Mouse (Mus musculus) lung, postnatal 0 days (tissue): ENCODE results near the gene Etv6. TPM values are rescaled to one million over a fixed set of nuclear protein-coding genes. Genes with fewer than 3 reads are reported as not detected.
A peak's percentile ranks its signal among the peaks of the same experiment; 100 is the strongest.
"Not testable (repeated sequence)": the region's sequence is repeated elsewhere in the genome, so short reads cannot be mapped to it uniquely, and the experiment has no call there.

Experiments
- ATAC-seq: fragments of 200-750 bp; cut with Nextera tagmentation; 2 replicates; pipeline ENCODE4 v1.8.0; 2017; ENCODE audit warnings: moderate library complexity
- DNase-seq: peaks from one replicate; pipeline ENCODE4 v3.0.0-alpha.2; 2016; ENCODE audit warnings: low spot score
- H3K27ac ChIP-seq: fragments of 300-500 bp; sonication (generic); 2 replicates; pipeline ENCODE4 v1.5.1; 2014; ENCODE audit warnings: antibody characterized with exemption, mild to moderate bottlenecking, low read length, mixed read lengths
- H3K27me3 ChIP-seq: fragments of 300-500 bp; sonication (generic); replicated peaks from 2 replicates; pipeline ENCODE4 v1.6.1; 2014; ENCODE audit warnings: low read length, mixed read lengths; ENCODE audit not compliant: insufficient read depth
- H3K36me3 ChIP-seq: fragments of 300-500 bp; sonication (generic); 2 replicates; pipeline ENCODE4 v1.6.1; 2014; ENCODE audit warnings: low read length, mixed read lengths; ENCODE audit not compliant: insufficient read depth
- H3K4me1 ChIP-seq: fragments of 300-500 bp; sonication (generic); 2 replicates; pipeline ENCODE4 v1.6.1; 2014; ENCODE audit warnings: antibody characterized with exemption, low read depth, low read length, mixed read lengths; ENCODE audit not compliant: insufficient read depth
- H3K4me2 ChIP-seq: fragments of 300-500 bp; sonication (generic); replicated peaks from 2 replicates; pipeline ENCODE4 v1.6.1; 2014; ENCODE audit warnings: low read depth, mild to moderate bottlenecking, low read length, moderate library complexity, mixed read lengths
- H3K4me3 ChIP-seq: fragments of 300-500 bp; sonication (generic); 2 replicates; pipeline ENCODE4 v1.5.1; 2014; ENCODE audit warnings: low read depth, low read length
- H3K9ac ChIP-seq: fragments of 300-500 bp; sonication (generic); replicated peaks from 2 replicates; pipeline ENCODE4 v1.6.1; 2014; ENCODE audit warnings: low read depth, mild to moderate bottlenecking
- H3K9me3 ChIP-seq: fragments of 300-500 bp; sonication (generic); 2 replicates; pipeline ENCODE4 v1.6.1; 2016; ENCODE audit warnings: low read length, mixed read lengths
- CTCF ChIP-seq: IDR thresholded peaks from 2 replicates; pipeline ENCODE4 v1.5.1; 2016; ENCODE audit warnings: antibody characterized with exemption, mild to moderate bottlenecking
- EP300 ChIP-seq: IDR thresholded peaks from 2 replicates; pipeline ENCODE4 v1.6.1; 2016; ENCODE audit warnings: antibody characterized with exemption, mild to moderate bottlenecking, control low read depth
- WGBS: fragments of 180-500 bp; shearing (Covaris S2); extraction: QIAGEN DNeasy Blood & Tissue Kit; methylation state at CpG from one replicate; pipeline ENCODE4 v1.1.7; 2014; 5-methylcytosine and 5-hydroxymethylcytosine counted together
- polyA plus RNA-seq: library from polyadenylated mRNA; unstranded; fragments of >200 nt; fragmentation: Nextera tagmentation; extraction: Ambion mirVana; gene quantifications from 2 replicates; pipeline ENCODE4 v1.2.1, GENCODE M21; 2015

Gene Etv6
- polyA plus RNA-seq: 5.5 and 6.2 TPM in 2 replicates

DNA sequence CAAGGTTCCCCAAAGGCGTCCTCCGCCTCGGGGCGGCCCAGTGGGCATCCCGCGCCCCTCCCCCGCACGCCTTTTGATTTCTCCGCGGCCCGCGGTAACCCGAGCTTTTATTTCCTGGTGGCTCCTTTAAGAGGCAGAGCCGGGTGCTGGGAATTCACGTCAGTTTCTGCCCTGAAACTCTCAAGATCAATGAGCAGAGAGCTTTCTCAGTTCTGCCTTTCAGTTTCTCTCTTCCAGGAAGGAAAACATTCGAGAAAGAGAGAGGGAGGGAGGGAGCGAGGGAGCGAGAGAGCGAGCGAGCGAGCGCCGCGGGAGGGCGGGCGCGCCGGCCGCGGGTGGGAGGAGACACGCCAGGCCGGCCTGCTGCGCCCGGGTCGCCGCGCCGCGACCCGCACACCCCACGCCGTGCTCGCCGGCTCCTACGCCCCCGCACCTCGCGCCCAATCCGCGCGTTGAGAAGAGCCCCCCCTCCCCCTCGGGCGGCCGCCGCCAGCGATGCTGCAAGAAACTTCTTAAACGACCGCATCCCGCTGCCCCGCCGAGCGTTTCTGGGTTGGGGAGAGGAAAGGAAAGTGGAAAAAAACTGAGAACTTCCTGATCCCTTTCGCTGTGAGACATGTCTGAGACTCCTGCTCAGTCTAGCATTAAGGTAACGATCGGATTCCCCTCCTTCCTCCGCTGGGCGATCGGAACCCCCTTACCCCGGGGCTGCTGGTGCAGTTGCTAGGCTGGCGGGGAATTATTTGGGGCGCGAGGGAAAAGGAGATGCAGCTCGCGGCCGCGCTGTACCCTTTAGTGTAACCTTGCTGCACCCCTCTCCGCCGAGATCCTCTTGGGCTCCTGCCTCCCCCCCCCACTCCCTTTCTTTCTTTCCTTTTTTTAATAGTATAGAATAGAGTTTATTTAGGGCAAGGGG, at the start of gene Etv6:
Etv6 (plus strand) TSS at position 211 of the 916 bp plus-strand sequence.
- DNase-seq (peak; percentile 97), ATAC-seq (peak; percentile 78)
- Histone ChIP-seq H3K4me3 (peak within 1 kb of the TSS; percentile 87), H3K36me3 (no peaks in the 10 kb centered on the region), H3K27me3 (no peaks in the 10 kb centered on the region), H3K4me1 (peaks cover 27% of the 10 kb centered on the region; the same call in 1 of the 2 replicates), H3K4me2 (peak within 1 kb of the TSS; percentile 82), H3K27ac (peak within 1 kb of the TSS; percentile 100), H3K9me3 (no peaks in the 10 kb centered on the region), H3K9ac (peak within 1 kb of the TSS; percentile 96)
- WGBS: under 1% methylated on average over 62 of the region's 78 CpGs
- TF ChIP-seq CTCF (no peak), EP300 (peak; percentile 47; the same call in 1 of the 2 replicates)

DNA sequence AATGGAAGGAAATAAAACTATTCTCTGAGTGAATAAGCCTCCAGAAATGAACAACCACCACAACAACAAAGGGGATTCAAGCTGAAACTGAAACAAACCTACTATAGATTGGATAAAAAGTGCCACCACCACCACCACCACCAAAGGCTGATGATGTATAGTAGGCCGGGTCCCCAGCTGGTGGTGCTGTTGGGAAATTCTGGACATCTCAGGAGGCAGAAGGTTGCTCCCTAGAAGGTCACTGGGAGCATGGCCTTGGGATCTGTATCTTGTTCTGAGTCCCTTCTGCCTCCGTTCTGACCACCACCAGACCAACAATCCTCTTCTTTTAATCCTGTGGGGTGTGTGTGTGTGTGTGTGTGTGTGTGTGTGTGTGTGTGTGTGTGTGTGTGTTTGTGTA, 49.3 kb upstream of the Etv6 start:
- 58% methylated on average over 2 of the region's 2 CpGs for WGBS
- H3K4me3 ChIP-seq: no peak overlapping the region
- no peak overlapping the region for H3K4me2 ChIP-seq
- H3K4me1 ChIP-seq: no peaks in the 10 kb centered on the region
- H3K9ac ChIP-seq: no peak overlapping the region
- TF ChIP-seq CTCF (peak; percentile 52), EP300 (no peak)
- H3K27me3 ChIP-seq: no peaks in the 10 kb centered on the region
- H3K27ac ChIP-seq: no peak overlapping the region
- ATAC-seq: no peak
- DNase-seq: peak; percentile 9
- H3K9me3 ChIP-seq: no peaks in the 10 kb centered on the region
- no peaks in the 10 kb centered on the region for H3K36me3 ChIP-seq

DNA sequence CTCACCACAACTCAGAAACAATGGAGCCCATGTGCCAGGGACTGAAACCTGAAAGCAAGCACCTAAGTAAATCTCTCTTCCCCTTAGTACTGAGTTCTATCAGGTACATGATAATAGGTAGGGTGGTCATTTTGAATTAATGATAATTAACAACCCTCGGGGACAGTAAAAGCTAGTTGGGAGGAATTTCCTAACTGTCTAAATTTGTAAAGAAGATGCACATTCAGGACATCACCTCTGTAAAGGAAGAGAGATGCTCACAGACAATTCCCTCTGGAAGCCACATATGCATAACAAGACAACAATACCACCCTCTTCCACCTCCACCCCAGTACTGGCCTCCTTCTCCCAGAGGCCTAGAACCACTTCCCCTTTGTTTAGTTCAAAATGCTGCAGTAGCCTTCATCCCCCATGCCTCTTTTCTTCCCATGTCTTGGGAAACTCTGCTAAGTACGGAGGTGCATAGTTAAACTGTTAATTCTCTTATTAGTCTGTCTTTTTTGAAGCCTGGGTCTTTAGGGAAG, 48.4 kb upstream of the Etv6 start:
- TF ChIP-seq EP300: no peak
- TF ChIP-seq CTCF: no peak
- Histone ChIP-seq H3K36me3 (no peaks in the 10 kb centered on the region), H3K4me1 (no peaks in the 10 kb centered on the region), H3K4me2 (no peak overlapping the region), H3K27ac (no peak overlapping the region), H3K27me3 (no peaks in the 10 kb centered on the region), H3K9ac (no peak overlapping the region), H3K9me3 (no peaks in the 10 kb centered on the region), H3K4me3 (no peak overlapping the region)
- 77% methylated on average over 2 of the region's 2 CpGs for WGBS
- no peak for ATAC-seq
- DNase-seq: no peak

DNA sequence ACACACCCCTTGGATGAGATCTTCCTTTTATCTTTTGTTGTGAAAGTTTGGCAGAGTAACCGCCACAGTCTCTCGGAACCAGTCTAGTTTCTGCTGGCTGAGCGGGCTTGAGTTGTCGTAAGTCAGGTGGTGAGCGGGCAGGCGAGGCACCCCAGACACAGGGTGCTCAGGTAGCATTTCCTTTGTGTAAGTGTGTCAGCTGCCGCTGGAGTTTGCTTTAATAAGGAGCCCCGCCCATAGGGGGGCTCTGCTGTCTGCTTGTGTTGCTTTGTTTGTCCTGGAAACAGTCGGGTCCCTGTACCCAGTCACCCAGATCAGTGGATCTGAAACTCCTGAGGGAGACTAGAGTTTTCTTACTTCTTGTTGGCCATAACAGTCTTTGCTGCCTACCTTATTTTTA, 47.5 kb upstream of the Etv6 start:
- Histone ChIP-seq H3K9ac (no peak overlapping the region), H3K36me3 (no peaks in the 10 kb centered on the region), H3K27me3 (no peaks in the 10 kb centered on the region), H3K4me3 (no peak overlapping the region), H3K9me3 (no peaks in the 10 kb centered on the region), H3K27ac (no peak overlapping the region), H3K4me2 (no peak overlapping the region), H3K4me1 (no peaks in the 10 kb centered on the region)
- DNase-seq: no peak
- WGBS: 44% methylated on average over 9 of the region's 9 CpGs
- no peak for TF ChIP-seq CTCF
- no peak for TF ChIP-seq EP300
- no peak for ATAC-seq

DNA sequence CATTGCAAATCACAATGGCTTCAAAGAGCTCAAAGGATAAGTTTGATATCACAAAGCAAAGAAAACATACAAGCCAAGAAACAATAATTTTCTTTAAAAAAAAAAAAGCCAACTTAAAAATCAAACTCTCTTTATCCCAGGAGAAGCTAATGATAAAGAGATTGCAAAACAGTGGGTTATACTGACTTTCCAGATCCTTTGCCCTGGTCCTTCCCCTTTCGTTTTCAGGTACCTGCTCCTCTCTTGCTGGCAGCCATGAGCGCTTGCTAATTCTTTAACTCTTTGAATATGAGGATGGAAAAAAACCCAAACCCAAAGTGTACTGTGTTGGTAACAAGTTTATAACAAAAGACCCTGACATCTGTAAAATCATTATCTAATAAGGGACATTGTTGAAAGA, 38.0 kb upstream of the Etv6 start:
- Histone ChIP-seq H3K9ac (no peak overlapping the region), H3K27ac (no peak overlapping the region), H3K4me2 (no peak overlapping the region), H3K4me1 (no peaks in the 10 kb centered on the region), H3K27me3 (no peaks in the 10 kb centered on the region), H3K9me3 (no peaks in the 10 kb centered on the region), H3K36me3 (no peaks in the 10 kb centered on the region), H3K4me3 (no peak overlapping the region)
- no peak for ATAC-seq
- TF ChIP-seq EP300 (no peak), CTCF (no peak)
- no peak for DNase-seq
- WGBS: 80% methylated on average over 2 of the region's 2 CpGs

DNA sequence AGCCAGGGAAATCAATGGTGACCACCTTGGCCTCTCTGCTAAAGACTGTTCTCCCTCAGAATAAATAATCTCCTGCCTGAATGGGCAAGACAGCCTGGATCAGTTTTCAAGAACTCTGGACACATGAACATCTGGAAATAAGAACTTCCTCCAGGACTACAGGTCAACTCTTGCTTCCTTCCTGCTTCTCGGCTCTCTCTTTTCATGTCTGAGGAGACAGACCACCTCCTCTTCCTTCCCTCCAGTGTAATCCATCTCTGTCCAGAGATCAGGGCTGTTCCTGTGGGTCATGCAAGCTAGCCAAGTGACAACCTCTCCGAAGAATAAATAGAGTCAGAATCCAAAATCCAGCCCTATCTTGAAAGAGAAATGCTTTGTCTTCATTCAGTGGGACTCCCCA, 37.6 kb upstream of the Etv6 start:
- H3K36me3 ChIP-seq: no peaks in the 10 kb centered on the region

DNA sequence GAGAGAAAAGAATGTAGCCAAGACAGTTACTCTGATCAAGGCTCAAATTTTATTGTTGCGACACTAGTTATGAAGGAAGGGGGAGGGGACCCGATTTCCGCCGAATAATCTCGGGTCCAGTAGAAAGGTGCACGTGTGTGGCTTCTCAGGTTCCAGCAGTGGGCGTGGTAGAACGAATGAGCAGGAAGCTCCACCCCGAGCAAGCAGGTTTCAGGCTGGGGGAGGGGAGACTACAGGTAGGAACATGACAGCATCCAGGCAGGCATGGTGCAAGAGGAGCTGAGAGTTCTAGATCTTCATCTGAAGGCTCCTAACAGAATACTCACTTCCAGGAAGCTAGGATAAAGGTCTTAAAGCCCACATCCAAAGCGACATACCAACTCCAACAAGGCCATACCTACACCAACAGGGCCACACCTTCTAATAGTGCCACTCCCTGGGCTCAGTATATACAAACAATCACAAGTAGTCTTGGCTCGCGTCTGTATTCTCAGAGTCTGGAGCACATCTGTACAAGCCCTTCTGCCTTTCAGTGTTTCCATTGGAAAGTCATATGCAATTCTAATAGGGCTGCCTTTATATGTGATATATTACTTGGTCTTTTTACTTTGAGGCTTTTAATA, 20.9 kb upstream of the Etv6 start:
- H3K27ac ChIP-seq, H3K27me3 ChIP-seq, H3K9ac ChIP-seq, H3K4me1 ChIP-seq, H3K4me2 ChIP-seq, H3K36me3 ChIP-seq, H3K4me3 ChIP-seq, H3K9me3 ChIP-seq, DNase-seq: not testable (repeated sequence)
- WGBS: 52% methylated on average over 4 of the region's 12 CpGs
- peak; percentile 47; the same call in 1 of the 2 replicates for ATAC-seq

More for the DNA sequence above, 37.6 kb upstream of the Etv6 start:
- Histone ChIP-seq H3K4me2 (no peak overlapping the region), H3K9me3 (no peaks in the 10 kb centered on the region), H3K27ac (no peak overlapping the region), H3K27me3 (no peaks in the 10 kb centered on the region), H3K4me1 (no peaks in the 10 kb centered on the region), H3K9ac (no peak overlapping the region), H3K4me3 (no peak overlapping the region)
- TF ChIP-seq CTCF (no peak), EP300 (no peak)
- 49% methylated on average over 2 of the region's 2 CpGs for WGBS
- ATAC-seq (no peak), DNase-seq (no peak)
